Mouse (Mus musculus) lung, adult 2 months (tissue): ENCODE results near the gene Ets1.

Experiments used
- CTCF ChIP-seq: fragments of 200-500 bp; IDR thresholded peaks from 2 replicates; pipeline ENCODE4 v1.5.1; 2011; ENCODE audit warnings: mild to moderate bottlenecking, low read length, control low read depth; ENCODE audit not compliant: insufficient read depth
- POLR2A ChIP-seq: fragments of 200-500 bp; IDR thresholded peaks from 2 replicates; pipeline ENCODE4 v1.6.1; 2011; ENCODE audit warnings: low read depth, mild to moderate bottlenecking, control low read depth, low read length, borderline replicate concordance; ENCODE audit errors: extremely low read depth

DNA sequence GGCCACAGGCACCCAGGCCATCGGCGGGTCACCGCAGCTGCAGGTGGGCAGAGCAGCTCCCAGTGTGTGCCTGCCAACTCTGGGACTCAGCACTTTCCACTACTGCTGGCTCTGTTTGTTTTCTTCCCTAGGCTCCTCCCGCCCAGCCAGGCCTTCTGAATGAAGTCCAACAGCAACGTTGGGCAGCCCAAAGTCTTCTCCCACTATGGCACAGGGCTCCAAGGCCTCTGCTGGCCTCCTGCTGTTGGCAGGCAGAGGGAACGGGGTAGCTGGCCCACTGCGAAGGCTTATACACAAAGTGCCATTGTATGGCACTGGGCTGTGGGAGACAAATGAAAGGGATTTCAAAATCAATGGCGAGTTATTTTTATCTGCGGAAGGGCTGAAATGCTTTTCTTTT lies 128.4 kb downstream of the Ets1 start:
- TF ChIP-seq CTCF, result no peak
- no peak for TF ChIP-seq POLR2A
